Mouse (Mus musculus) E14TG2a.4 (cell line): ENCODE measurements at regions not wholly inside any gene's neighbourhood (a gene's known extent, or its start where the extent isn't known, plus 50 kb on each side); places are given as distances from the start of the nearest gene placed in this dataset.
"Not testable (repeated sequence)": the region's sequence is repeated elsewhere in the genome, so short reads cannot be mapped to it uniquely, and the experiment has no call there.

Source experiments
- H3K27me3 ChIP-seq: 2 replicates; pipeline ENCODE4 v1.6.1; 2014; ENCODE audit warnings: low read length, control low read depth; ENCODE audit not compliant: insufficient read depth
- H3K36me3 ChIP-seq: 2 replicates; pipeline ENCODE4 v1.6.1; 2014; ENCODE audit warnings: low read length, control low read depth; ENCODE audit not compliant: insufficient read depth
- H3K4me1 ChIP-seq: replicated peaks from 2 replicates; pipeline ENCODE4 v1.6.1; 2014; ENCODE audit warnings: low read depth, low read length, control low read depth
- H3K4me3 ChIP-seq: replicated peaks from 2 replicates; pipeline ENCODE4 v1.5.1; 2014; ENCODE audit warnings: mild to moderate bottlenecking, low read length
- H3K9me3 ChIP-seq: 2 replicates; pipeline ENCODE4 v1.6.1; 2014; ENCODE audit warnings: low read length, control low read depth
- CTCF ChIP-seq: conservative IDR thresholded peaks from 2 replicates; pipeline ENCODE4 v1.5.1; 2014; ENCODE audit warnings: low read length
- NANOG ChIP-seq: IDR thresholded peaks from 2 replicates; pipeline ENCODE4 v1.6.1; 2014; ENCODE audit warnings: borderline replicate concordance, low read length, mixed read lengths
- POU5F1 ChIP-seq: IDR thresholded peaks from 2 replicates; pipeline ENCODE4 v1.6.1; 2014; ENCODE audit warnings: low read length, borderline replicate concordance

DNA sequence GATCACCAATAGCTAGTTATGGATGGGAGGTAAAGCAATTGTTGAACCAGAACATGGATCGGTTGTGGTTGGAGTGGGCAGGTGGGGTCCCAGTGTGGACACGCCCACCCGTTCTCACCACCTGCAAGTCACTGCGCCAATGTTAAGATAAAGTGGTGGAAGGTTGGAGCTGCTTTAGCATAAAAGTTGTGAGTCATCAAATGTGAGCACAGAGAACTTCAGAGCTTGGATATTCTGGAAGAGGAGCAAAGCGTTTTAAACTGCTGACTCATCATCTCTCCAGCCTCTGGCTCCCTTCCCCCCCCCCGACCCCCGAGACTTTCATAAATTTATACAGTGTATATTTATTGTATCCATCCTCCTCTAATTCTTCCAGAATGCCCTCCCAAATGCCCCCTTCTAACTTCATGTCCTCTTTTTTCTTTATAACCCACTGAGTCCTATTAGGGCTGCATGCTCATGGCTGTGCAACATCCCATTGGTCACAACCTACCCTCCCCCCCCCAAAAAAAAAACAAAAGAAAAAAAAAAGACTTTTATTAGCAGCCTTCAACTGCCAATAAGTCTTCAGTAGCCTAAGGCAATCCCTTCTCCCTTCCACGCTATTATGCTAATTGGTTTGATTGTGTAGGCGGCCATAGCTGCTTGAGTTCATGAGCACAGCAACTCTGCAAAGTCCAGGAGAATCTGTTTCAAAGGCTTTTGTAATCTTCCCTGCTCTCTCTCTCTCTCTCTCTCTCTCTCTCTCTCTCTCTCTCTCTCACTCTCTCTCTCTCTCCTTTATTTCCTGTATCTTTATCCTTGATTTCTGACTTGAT, 112.8 kb upstream of the Ppp6c start:
- no peaks in the 10 kb centered on the region for H3K9me3 ChIP-seq
- TF ChIP-seq CTCF (no peak), NANOG (no peak), POU5F1 (no peak)
- no peaks in the 10 kb centered on the region for H3K27me3 ChIP-seq
- no peak overlapping the region for H3K4me3 ChIP-seq
- no peaks in the 10 kb centered on the region for H3K36me3 ChIP-seq
- H3K4me1 ChIP-seq: no peaks in the 10 kb centered on the region

- Histone ChIP-seq H3K27me3 (no peaks in the 10 kb centered on the region), H3K4me1 (no peaks in the 10 kb centered on the region), H3K9me3 (no peaks in the 10 kb centered on the region), H3K36me3 (no peaks in the 10 kb centered on the region), H3K4me3 (no peak overlapping the region)
- TF ChIP-seq POU5F1 (no peak), NANOG (no peak), CTCF (no peak)
These were observed 111.3 kb upstream of the Ppp6c start for GRCm38 (mm10) chr2:39337524-39337923.

DNA sequence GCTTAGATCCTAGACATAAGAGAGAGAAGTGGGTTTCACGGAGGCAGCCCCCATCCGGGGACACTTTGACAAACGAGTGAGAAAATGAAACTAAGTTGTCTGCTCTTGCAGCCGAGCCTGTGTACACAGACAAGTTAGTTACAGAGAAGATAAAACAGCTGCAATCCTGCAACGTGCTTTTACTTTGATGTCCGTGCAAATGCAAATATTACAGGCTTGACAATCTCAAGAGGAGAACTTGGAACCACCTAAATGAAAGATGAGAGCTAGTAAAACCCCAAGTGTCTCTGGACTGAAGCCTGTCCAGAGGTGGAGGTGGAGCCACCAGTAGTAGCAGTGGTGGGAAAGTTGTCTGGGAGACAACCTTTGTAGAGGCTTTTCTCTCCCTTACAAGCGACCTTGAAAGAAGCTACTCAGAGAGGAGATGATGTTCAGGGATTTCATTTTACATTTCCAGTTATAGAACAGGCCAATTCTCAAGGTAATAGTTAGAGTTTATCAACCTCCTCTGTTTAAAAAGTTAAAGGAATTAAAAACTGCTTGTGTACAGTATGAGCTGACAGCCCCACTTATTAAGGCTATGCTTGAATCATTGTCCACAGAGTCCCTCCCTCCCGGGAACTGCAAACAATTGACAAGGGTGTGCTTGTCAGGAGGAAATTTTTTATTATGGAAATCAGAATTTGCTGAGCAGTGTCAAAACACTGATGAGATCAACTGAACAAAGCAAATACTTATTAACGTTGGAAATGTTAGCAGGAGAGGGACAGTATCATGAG, 99.7 kb upstream of the Ppp6c start:
- no peak for TF ChIP-seq CTCF
- no peak for TF ChIP-seq POU5F1
- TF ChIP-seq NANOG: no peak

GRCm38 (mm10) chr2:39325122-39325521, 98.9 kb upstream of the Ppp6c start:
- not testable (repeated sequence) for H3K27me3 ChIP-seq, H3K4me3 ChIP-seq, H3K4me1 ChIP-seq, H3K36me3 ChIP-seq, H3K9me3 ChIP-seq

More for the DNA sequence above, 99.7 kb upstream of the Ppp6c start:
- Histone ChIP-seq H3K4me3 (no peak overlapping the region), H3K9me3 (no peaks in the 10 kb centered on the region), H3K27me3 (no peaks in the 10 kb centered on the region), H3K4me1 (no peaks in the 10 kb centered on the region), H3K36me3 (no peaks in the 10 kb centered on the region)

GRCm38 (mm10) chr2:39299798-39300382, 73.6 kb upstream of the Ppp6c start:
- no peaks in the 10 kb centered on the region for H3K4me1 ChIP-seq
- peaks cover 14% of the 10 kb centered on the region for H3K9me3 ChIP-seq
- no peaks in the 10 kb centered on the region for H3K27me3 ChIP-seq
- no peaks in the 10 kb centered on the region for H3K36me3 ChIP-seq
- no peak overlapping the region for H3K4me3 ChIP-seq
- TF ChIP-seq POU5F1: no peak

GRCm38 (mm10) chr2:39299290-39299689, 73.0 kb upstream of the Ppp6c start:
- no peaks in the 10 kb centered on the region for H3K36me3 ChIP-seq
- peaks cover 8% of the 10 kb centered on the region; the same call in 1 of the 2 replicates for H3K9me3 ChIP-seq
- no peak for TF ChIP-seq POU5F1
- no peak for TF ChIP-seq NANOG
- no peak for TF ChIP-seq CTCF
- H3K4me3 ChIP-seq: no peak overlapping the region
- H3K4me1 ChIP-seq: no peaks in the 10 kb centered on the region
- H3K27me3 ChIP-seq: no peaks in the 10 kb centered on the region

DNA sequence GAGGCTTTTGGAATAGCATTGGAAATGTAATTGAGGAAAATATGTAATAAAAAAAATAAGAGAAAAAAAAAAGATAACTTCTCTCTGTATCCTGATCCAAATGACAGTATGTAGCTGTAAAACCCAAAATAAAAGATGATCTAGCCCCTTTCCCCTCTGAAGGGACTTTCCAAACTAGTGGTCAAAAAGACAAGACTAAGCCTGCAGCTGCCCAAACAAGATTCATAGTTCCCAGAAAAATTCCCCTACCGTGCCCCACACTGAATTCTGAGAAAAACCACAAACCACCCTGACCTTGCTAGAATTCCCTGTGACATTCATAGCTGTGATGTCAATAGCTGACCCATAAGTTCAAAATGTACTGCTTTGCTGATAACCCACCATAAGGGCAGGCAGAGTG, 69.2 kb upstream of the Ppp6c start:
- Histone ChIP-seq H3K4me3 (no peak overlapping the region), H3K9me3 (peaks cover 6% of the 10 kb centered on the region; the same call in 1 of the 2 replicates), H3K27me3 (no peaks in the 10 kb centered on the region), H3K36me3 (no peaks in the 10 kb centered on the region), H3K4me1 (no peaks in the 10 kb centered on the region)
- no peak for TF ChIP-seq NANOG
- no peak for TF ChIP-seq CTCF
- TF ChIP-seq POU5F1: no peak

DNA sequence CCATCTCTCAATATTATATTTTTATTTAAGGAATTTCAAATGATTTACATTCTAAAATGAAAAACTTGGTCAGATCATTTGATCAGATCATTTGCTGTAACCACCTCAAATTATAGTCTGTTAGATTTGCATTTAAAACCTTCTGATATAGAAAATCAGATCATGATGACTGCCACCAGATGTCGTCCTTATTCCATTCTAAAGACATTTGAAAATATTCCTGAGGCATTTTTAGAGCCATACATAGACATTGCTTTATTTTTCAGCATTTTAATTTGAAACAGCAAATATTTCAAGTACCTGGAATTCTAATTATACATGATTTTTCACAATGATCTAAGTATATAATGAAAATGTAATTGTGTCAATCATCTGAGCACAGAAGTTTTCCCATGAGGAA, 52.0 kb upstream of the Ppp6c start:
- no peaks in the 10 kb centered on the region for H3K4me1 ChIP-seq
- TF ChIP-seq NANOG (no peak), POU5F1 (no peak), CTCF (no peak)
- no peaks in the 10 kb centered on the region for H3K36me3 ChIP-seq
- no peaks in the 10 kb centered on the region for H3K27me3 ChIP-seq
- no peaks in the 10 kb centered on the region for H3K9me3 ChIP-seq
- H3K4me3 ChIP-seq: no peak overlapping the region
